Mouse (Mus musculus) embryonic facial prominence, embryonic 15.5 days (tissue): ENCODE results near the gene Clmn. TPM values are rescaled to one million over a fixed set of nuclear protein-coding genes. Genes with fewer than 3 reads are reported as not detected.

Experiments used
- ATAC-seq: fragments of 200-750 bp; cut with Nextera tagmentation; 2 replicates; pipeline ENCODE4 v1.8.0; 2017; ENCODE audit warnings: low read depth, moderate TSS enrichment; ENCODE audit not compliant: insufficient number of reproducible peaks, low FRiP score, low TSS enrichment
- H3K27ac ChIP-seq: fragments of 300-500 bp; sonication (generic); replicated peaks from 2 replicates; pipeline ENCODE4 v1.5.1; 2015; ENCODE audit warnings: mild to moderate bottlenecking, inconsistent platforms
- H3K27me3 ChIP-seq: fragments of 300-500 bp; sonication (generic); 2 replicates; pipeline ENCODE4 v1.6.1; 2015; ENCODE audit warnings: inconsistent platforms
- H3K36me3 ChIP-seq: fragments of 300-500 bp; sonication (generic); 2 replicates; pipeline ENCODE4 v1.6.1; 2015; ENCODE audit warnings: mild to moderate bottlenecking, inconsistent platforms
- H3K4me1 ChIP-seq: fragments of 300-500 bp; sonication (generic); 2 replicates; pipeline ENCODE4 v1.6.1; 2015; ENCODE audit warnings: inconsistent platforms
- H3K4me2 ChIP-seq: fragments of 300-500 bp; sonication (generic); replicated peaks from 2 replicates; pipeline ENCODE4 v1.6.1; 2015; ENCODE audit warnings: mild to moderate bottlenecking, inconsistent platforms
- H3K4me3 ChIP-seq: fragments of 300-500 bp; sonication (generic); replicated peaks from 2 replicates; pipeline ENCODE4 v1.5.1; 2015; ENCODE audit warnings: mild to moderate bottlenecking, inconsistent platforms
- H3K9ac ChIP-seq: fragments of 300-500 bp; sonication (generic); 2 replicates; pipeline ENCODE4 v1.6.1; 2015; ENCODE audit warnings: inconsistent platforms
- H3K9me3 ChIP-seq: fragments of 300-500 bp; sonication (generic); replicated peaks from 2 replicates; pipeline ENCODE4 v1.6.1; 2016; ENCODE audit warnings: inconsistent platforms
- WGBS: fragments of 180-500 bp; shearing (Covaris S2); methylation state at CpG from one replicate; pipeline ENCODE4 v1.1.7; 2015; 5-methylcytosine and 5-hydroxymethylcytosine counted together
- polyA plus RNA-seq: library from polyadenylated mRNA; unstranded; fragments of >200 nt; fragmentation: Nextera tagmentation; extraction: Ambion mirVana; gene quantifications from 2 replicates; pipeline ENCODE4 v1.2.1, GENCODE M21; 2015

The Clmn gene
- polyA plus RNA-seq, 1 experiment from 2014 or later: 4.1 TPM

DNA sequence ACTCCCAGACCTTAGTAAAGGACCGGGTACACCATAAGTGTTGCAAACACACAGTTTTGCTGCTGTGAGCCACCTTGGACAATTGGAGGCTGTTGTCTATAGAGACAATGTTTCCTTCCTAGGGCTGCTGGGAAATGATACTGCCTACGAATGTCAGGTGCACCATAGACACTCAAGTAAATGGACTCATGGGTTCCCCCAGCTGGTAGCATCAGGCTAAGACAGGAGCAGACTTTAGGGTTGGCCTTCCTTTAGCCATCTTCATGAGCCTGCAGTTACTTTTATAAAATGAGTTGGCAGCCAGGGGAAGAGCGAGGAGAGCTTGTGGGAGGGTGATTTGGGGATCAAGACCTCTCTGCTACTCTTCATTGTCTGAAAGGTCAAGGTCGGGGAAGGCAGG is 52.2 kb downstream of the Clmn start:
- Histone ChIP-seq H3K27me3 (no peaks in the 10 kb centered on the region), H3K4me3 (no peak overlapping the region), H3K9ac (no peak overlapping the region), H3K9me3 (no peaks in the 10 kb centered on the region), H3K4me1 (peaks cover 31% of the 10 kb centered on the region), H3K27ac (no peak overlapping the region), H3K36me3 (no peaks in the 10 kb centered on the region), H3K4me2 (no peak overlapping the region)
- 78% methylated on average over 4 of the region's 4 CpGs for WGBS
- ATAC-seq: no peak

DNA sequence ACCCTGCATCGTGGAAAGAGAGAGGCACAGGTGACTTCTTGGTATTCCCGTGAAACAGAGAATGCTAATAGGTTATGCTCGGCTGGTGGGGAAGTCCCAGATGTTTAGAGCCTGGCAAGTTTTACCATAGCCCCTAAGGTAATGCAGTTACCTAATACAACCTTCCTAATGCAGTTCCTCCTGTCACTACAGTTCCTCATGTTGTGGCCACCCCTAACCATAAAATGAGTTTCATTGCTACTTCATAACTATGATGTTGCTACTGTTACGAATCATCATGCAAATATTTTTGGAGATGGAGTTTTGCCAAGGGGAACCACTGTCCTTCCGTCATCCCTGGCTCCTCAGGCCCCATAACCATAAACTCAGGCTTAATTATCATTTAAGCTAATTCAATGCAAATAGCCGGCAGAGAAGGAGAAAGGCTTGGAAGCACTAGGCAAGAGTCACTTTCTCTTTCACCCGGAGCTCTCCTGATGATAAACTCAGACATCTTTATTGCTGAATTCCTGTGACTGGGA is 53.9 kb downstream of the Clmn start:
- Histone ChIP-seq H3K36me3 (no peaks in the 10 kb centered on the region), H3K4me2 (no peak overlapping the region), H3K27ac (no peak overlapping the region), H3K9me3 (no peaks in the 10 kb centered on the region), H3K27me3 (no peaks in the 10 kb centered on the region), H3K4me1 (peaks cover 25% of the 10 kb centered on the region), H3K4me3 (no peak overlapping the region), H3K9ac (no peak overlapping the region)
- WGBS: 62% methylated on average over 7 of the region's 7 CpGs
- no peak for ATAC-seq

DNA sequence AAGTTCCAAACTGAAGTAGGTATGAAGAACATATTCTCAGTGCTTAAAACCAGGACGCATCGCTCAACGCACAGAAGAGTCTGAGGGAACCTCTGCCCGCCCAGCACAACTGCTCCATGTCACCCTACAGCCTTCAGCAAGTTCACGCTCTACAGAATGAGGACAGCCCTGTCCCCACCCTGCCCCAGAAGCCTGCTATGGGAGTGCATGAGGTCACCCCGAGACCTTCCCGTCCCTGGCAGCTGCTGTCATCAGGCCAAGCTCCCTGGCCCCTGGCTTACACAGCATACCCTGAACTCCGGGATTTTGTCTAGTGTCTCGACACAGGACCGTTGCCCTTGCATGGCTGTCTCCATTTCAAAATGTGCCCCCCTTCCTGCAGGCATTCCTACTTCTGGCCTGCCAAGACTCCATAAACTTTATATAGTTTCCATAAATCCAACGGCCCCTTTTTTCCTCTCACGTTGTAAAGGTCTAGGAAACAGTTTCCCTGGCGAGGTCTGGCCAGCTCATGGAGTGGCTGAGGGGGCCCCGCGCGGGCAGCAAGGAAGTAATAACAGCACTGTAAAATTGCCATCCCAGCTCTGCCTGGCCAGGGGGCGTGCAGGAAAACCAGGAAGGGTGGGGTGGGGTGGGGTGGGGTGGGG is 56.3 kb downstream of the Clmn start:
- Histone ChIP-seq H3K4me1 (peaks cover 18% of the 10 kb centered on the region), H3K36me3 (no peaks in the 10 kb centered on the region), H3K9ac (no peak overlapping the region), H3K27ac (no peak overlapping the region), H3K27me3 (no peaks in the 10 kb centered on the region), H3K4me3 (no peak overlapping the region), H3K9me3 (no peaks in the 10 kb centered on the region), H3K4me2 (no peak overlapping the region)
- ATAC-seq: no peak
- WGBS: 67% methylated on average over 17 of the region's 17 CpGs

DNA sequence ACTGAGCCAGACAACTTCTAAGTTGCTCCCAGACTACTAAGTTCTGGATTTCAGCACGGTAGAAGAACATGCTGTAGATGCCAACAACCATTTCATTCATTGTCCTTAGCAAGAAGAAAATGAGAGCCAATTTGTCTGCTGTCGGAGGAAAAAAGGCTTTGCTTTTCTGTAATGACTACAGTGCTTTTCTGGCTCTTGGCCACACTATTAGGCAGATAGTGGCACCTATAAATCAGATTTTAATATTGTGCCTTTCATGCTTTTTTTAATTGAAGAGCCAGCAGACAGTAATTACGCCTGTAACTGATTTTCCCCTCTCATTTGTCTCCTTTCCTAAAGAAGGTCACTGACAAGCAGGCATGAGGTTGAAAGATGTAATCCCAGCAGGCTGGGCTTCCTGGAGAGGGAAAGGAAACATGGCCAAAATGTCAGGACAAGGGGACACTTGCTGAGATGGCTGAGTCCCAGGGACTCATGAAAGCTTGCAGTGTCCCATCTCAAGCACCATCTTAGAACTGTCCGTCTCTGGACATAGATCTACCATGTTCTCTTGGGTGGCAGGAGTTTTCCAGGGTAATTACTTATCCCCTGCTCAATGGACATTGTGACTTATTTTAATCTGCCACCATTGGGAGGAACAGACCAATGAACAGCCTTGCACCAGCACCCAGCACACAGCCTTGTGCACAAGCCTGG is 58.0 kb downstream of the Clmn start:
- Histone ChIP-seq H3K9ac (no peak overlapping the region), H3K27ac (no peak overlapping the region), H3K4me1 (peaks cover 30% of the 10 kb centered on the region), H3K4me3 (no peak overlapping the region), H3K4me2 (no peak overlapping the region), H3K27me3 (no peaks in the 10 kb centered on the region), H3K36me3 (no peaks in the 10 kb centered on the region), H3K9me3 (no peaks in the 10 kb centered on the region)
- WGBS: 71% methylated on average over 4 of the region's 4 CpGs
- no peak for ATAC-seq

- H3K4me1 ChIP-seq: peaks cover 21% of the 10 kb centered on the region
- H3K27ac ChIP-seq: peak overlapping the region; percentile 44; the same call in 1 of the 2 replicates
- H3K4me3 ChIP-seq: no peak overlapping the region
- peaks cover 20% of the 10 kb centered on the region for H3K36me3 ChIP-seq
- WGBS: 25% methylated on average over 9 of the region's 9 CpGs
- no peaks in the 10 kb centered on the region for H3K27me3 ChIP-seq
- H3K9me3 ChIP-seq: 0 out of 2 replicates have a peak, but pooled peaks cover 13% of the 10 kb centered on the region
- no peak overlapping the region for H3K9ac ChIP-seq
- no peak overlapping the region for H3K4me2 ChIP-seq
- peak; percentile 43; the same call in 1 of the 2 replicates for ATAC-seq
Observed at GRCm38 (mm10) chr12:104801494-104802260, 63.2 kb downstream of the Clmn start.

DNA sequence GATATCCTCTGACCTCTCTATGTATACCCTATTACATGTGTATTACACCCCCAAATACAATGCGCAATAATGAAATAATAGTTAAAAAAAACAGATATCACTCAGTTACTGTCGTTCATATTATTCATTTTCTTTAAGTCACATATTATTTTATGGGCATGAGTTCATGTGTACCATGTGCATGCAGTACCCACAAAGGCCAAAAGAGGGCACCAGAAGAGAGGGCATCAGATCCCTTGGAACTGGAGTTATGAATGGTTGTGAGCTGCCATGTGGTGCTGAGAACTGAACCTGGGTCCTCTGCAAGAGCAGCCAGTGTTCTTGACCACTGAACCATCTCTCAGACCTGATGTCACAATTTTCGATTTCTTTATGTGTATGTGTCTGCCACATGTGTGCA is 65.5 kb downstream of the Clmn start:
- Histone ChIP-seq H3K4me1 (peaks cover 28% of the 10 kb centered on the region), H3K9ac (no peak overlapping the region), H3K4me2 (no peak overlapping the region), H3K36me3 (peaks cover 20% of the 10 kb centered on the region), H3K4me3 (no peak overlapping the region), H3K27ac (no peak overlapping the region), H3K9me3 (0 out of 2 replicates have a peak, but pooled peaks cover 13% of the 10 kb centered on the region), H3K27me3 (no peaks in the 10 kb centered on the region)
- 92% methylated on average over 3 of the region's 3 CpGs for WGBS
- ATAC-seq: no peak

DNA sequence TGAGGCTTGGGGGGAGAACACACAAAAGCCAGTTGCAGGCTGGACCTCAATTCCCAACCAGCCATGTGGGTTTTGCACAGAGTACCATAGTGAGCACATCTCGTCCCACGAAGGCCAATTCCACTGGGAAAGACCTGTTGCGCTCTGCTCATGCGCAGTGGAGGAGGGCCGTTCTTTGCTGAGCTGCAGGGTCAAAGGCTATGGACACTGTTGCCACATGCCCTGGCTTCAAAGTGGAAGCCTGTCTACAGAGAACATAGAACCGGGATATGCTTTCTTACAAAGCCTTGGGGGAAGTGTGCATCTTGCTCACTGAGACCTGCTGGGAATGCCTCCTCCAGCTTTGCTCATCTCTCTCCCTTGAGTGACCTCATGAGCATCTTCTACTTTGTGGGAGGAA is 67.0 kb downstream of the Clmn start:
- Histone ChIP-seq H3K4me3 (no peak overlapping the region), H3K4me1 (peaks cover 34% of the 10 kb centered on the region), H3K36me3 (peaks cover 20% of the 10 kb centered on the region), H3K9me3 (0 out of 2 replicates have a peak, but pooled peaks cover 13% of the 10 kb centered on the region), H3K27ac (no peak overlapping the region), H3K9ac (no peak overlapping the region), H3K27me3 (no peaks in the 10 kb centered on the region), H3K4me2 (no peak overlapping the region)
- WGBS: 90% methylated on average over 6 of the region's 6 CpGs
- ATAC-seq: no peak

- Histone ChIP-seq H3K27ac (no peak overlapping the region), H3K9me3 (0 out of 2 replicates have a peak, but pooled peaks cover 13% of the 10 kb centered on the region), H3K9ac (no peak overlapping the region), H3K4me3 (no peak overlapping the region), H3K36me3 (peaks cover 20% of the 10 kb centered on the region), H3K4me2 (no peak overlapping the region), H3K4me1 (peaks cover 23% of the 10 kb centered on the region), H3K27me3 (no peaks in the 10 kb centered on the region)
- ATAC-seq: no peak
- WGBS: 87% methylated on average over 10 of the region's 11 CpGs
Observed at GRCm38 (mm10) chr12:104796635-104797378, 68.1 kb downstream of the Clmn start.

- peaks cover 16% of the 10 kb centered on the region; the same call in 1 of the 2 replicates for H3K4me1 ChIP-seq
- 61% methylated on average over 5 of the region's 5 CpGs for WGBS
- H3K4me3 ChIP-seq: no peak overlapping the region
- H3K27ac ChIP-seq: no peak overlapping the region
- no peak for ATAC-seq
- 0 out of 2 replicates have a peak, but pooled peaks cover 13% of the 10 kb centered on the region for H3K9me3 ChIP-seq
- peaks cover 23% of the 10 kb centered on the region for H3K36me3 ChIP-seq
- H3K4me2 ChIP-seq: no peak overlapping the region
- no peaks in the 10 kb centered on the region for H3K27me3 ChIP-seq
- H3K9ac ChIP-seq: no peak overlapping the region
Observed at GRCm38 (mm10) chr12:104794957-104795356, 69.9 kb downstream of the Clmn start.

GRCm38 (mm10) chr12:104793486-104793885 is 71.4 kb downstream of the Clmn start:
- H3K4me2 ChIP-seq: no peak overlapping the region
- no peak for ATAC-seq
- peaks cover 12% of the 10 kb centered on the region for H3K36me3 ChIP-seq
- peaks cover 16% of the 10 kb centered on the region; the same call in 1 of the 2 replicates for H3K4me1 ChIP-seq
- H3K4me3 ChIP-seq: no peak overlapping the region
- H3K9me3 ChIP-seq: 0 out of 2 replicates have a peak, but pooled peaks cover 7% of the 10 kb centered on the region
- H3K27me3 ChIP-seq: no peaks in the 10 kb centered on the region
- 42% methylated on average over 12 of the region's 12 CpGs for WGBS
- H3K27ac ChIP-seq: no peak overlapping the region
- H3K9ac ChIP-seq: no peak overlapping the region
